Mouse (Mus musculus): ENCODE measurements around the gene Gm17604. TPM values are rescaled to one million over a fixed set of nuclear protein-coding genes. Genes with fewer than 3 reads are reported as not detected.

Gene Gm17604
- total RNA-seq, 1 experiment = not detected

GRCm38 (mm10) chrX:164978866-164979265, 25.8 kb downstream of the Gm17604 start:
- H3K27ac ChIP-seq (ENCODE audit: insufficient read depth, low read depth, low read length, poor library complexity, severe bottlenecking) = no peak overlapping the region
- no peak overlapping the region for H3K9ac ChIP-seq (ENCODE audit: insufficient read depth, low read depth, low read length, poor library complexity, severe bottlenecking)
- no peak for TF ChIP-seq HCFC1 (IDR thresholded peaks at IDR 0.05; ENCODE audit: borderline replicate concordance, insufficient read depth, low read length)
- no peak for TF ChIP-seq CHD2 (IDR thresholded peaks at IDR 0.05; ENCODE audit: low read depth, low read length)
- no peak for TF ChIP-seq MAFK (IDR thresholded peaks at IDR 0.05; ENCODE audit: insufficient read depth, low read depth, low read length)
- no peak for TF ChIP-seq ZC3H11A (IDR thresholded peaks at IDR 0.05; ENCODE audit: borderline replicate concordance, low read depth, low read length)
- H3K36me3 ChIP-seq (ENCODE audit: control insufficient read depth, insufficient read depth, low read length, poor library complexity, severe bottlenecking) = no peaks in the 10 kb centered on the region
- no peaks in the 10 kb centered on the region for H3K9me3 ChIP-seq (ENCODE audit: control insufficient read depth, insufficient read depth, low read depth, low read length)
- no peak overlapping the region for H3K4me3 ChIP-seq (ENCODE audit: insufficient read depth in 1 of 2, low read depth in 1 of 2, low read length in 2 of 2, poor library complexity in 1 of 2, severe bottlenecking in 1 of 2)
- no peaks in the 10 kb centered on the region for H3K4me1 ChIP-seq (ENCODE audit: control insufficient read depth in 2 of 2, insufficient read depth in 2 of 2, low read length in 2 of 2, poor library complexity in 1 of 2)
- DNase-seq (ENCODE audit: low read depth, low spot score) = no peak
- in situ Hi-C loops (cut with MboI; ENCODE audit: low sequenced_read_pairs in 2 of 2, unreplicated experiment in 2 of 2) = no loop called here

DNA sequence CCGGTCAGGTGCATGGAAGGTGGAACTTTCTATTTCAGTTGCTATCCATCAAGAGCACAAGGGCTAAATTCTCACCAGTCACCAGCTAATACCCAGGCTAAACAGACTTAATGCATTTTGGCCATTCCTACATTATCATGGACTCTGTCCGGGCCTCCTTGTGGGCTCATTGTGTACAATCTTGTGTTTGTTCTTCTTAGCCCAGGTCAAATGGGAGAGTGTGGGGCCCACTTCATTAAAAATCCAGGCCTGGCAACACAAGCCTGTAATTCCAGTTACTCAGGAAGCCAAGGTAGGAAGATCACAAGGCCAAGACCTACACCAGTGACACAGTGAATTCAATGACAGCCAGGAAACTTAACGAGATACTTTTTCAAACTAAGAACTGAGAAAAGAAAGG, 33.4 kb downstream of the Gm17604 start:
- H3K9me3 ChIP-seq (ENCODE audit: control insufficient read depth, insufficient read depth, low read depth, low read length) = no peaks in the 10 kb centered on the region
- no peak overlapping the region for H3K9ac ChIP-seq (ENCODE audit: insufficient read depth, low read depth, low read length, poor library complexity, severe bottlenecking)
- H3K4me1 ChIP-seq (ENCODE audit: control insufficient read depth in 2 of 2, insufficient read depth in 2 of 2, low read length in 2 of 2, poor library complexity in 1 of 2) = no peaks in the 10 kb centered on the region
- H3K27ac ChIP-seq (ENCODE audit: insufficient read depth, low read depth, low read length, poor library complexity, severe bottlenecking) = no peak overlapping the region
- in situ Hi-C loops (cut with MboI; ENCODE audit: low sequenced_read_pairs in 2 of 2, unreplicated experiment in 2 of 2) = no loop called here
- DNase-seq (ENCODE audit: low read depth, low spot score) = no peak
- H3K4me3 ChIP-seq (ENCODE audit: insufficient read depth in 1 of 2, low read depth in 1 of 2, low read length in 2 of 2, poor library complexity in 1 of 2, severe bottlenecking in 1 of 2) = no peak overlapping the region
- no peaks in the 10 kb centered on the region for H3K36me3 ChIP-seq (ENCODE audit: control insufficient read depth, insufficient read depth, low read length, poor library complexity, severe bottlenecking)
- TF ChIP-seq CHD2 (IDR thresholded peaks at IDR 0.05; ENCODE audit: low read depth, low read length) (no peak), MAFK (IDR thresholded peaks at IDR 0.05; ENCODE audit: insufficient read depth, low read depth, low read length) (no peak), ZC3H11A (IDR thresholded peaks at IDR 0.05; ENCODE audit: borderline replicate concordance, low read depth, low read length) (no peak), HCFC1 (IDR thresholded peaks at IDR 0.05; ENCODE audit: borderline replicate concordance, insufficient read depth, low read length) (no peak), ZNF384 (IDR thresholded peaks at IDR 0.05; ENCODE audit: low read depth, low read length) (no peak)

DNA sequence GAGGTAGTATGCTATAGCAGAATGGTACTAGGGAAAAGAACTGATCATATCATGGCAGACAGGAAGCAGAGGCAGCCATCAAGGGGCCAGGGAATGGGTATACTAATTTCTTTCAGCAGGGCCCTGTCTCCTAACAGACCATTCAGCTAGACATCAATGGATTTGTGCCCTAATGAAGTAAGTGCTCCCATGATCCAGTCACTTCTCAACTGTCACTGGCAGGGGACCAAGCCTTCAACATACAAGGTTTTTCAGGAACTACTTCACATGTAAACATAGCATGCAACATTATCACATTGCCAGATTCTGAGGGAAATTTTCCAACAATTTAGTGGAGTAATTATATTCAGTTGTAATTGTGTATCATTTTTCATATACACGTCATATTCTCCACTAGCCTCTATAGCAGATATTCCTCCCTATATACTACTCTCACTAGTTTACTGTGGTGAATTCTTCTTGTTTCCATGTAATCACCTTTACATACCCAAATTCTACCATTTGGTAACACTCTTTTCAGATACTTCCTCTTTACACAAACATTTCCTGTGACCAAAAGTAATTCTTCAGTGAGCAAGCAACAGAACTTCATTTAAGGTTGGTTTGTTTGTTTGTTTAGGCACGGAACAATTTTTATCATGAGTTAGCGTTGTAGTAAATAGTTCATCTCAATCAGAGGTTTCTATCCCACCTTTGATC, 38.7 kb downstream of the Gm17604 start:
- no peak overlapping the region for H3K4me3 ChIP-seq (ENCODE audit: insufficient read depth in 1 of 2, low read depth in 1 of 2, low read length in 2 of 2, poor library complexity in 1 of 2, severe bottlenecking in 1 of 2)
- H3K27ac ChIP-seq (ENCODE audit: insufficient read depth, low read depth, low read length, poor library complexity, severe bottlenecking) = no peak overlapping the region
- H3K36me3 ChIP-seq (ENCODE audit: control insufficient read depth, insufficient read depth, low read length, poor library complexity, severe bottlenecking) = no peaks in the 10 kb centered on the region
- no peak overlapping the region for H3K9ac ChIP-seq (ENCODE audit: insufficient read depth, low read depth, low read length, poor library complexity, severe bottlenecking)
- H3K4me1 ChIP-seq (ENCODE audit: control insufficient read depth in 2 of 2, insufficient read depth in 2 of 2, low read length in 2 of 2, poor library complexity in 1 of 2) = no peaks in the 10 kb centered on the region
- TF ChIP-seq CHD2 (IDR thresholded peaks at IDR 0.05; ENCODE audit: low read depth, low read length) = no peak
- no peak for TF ChIP-seq MAFK (IDR thresholded peaks at IDR 0.05; ENCODE audit: insufficient read depth, low read depth, low read length)
- TF ChIP-seq ZNF384 (IDR thresholded peaks at IDR 0.05; ENCODE audit: low read depth, low read length) = no peak
- no peak for TF ChIP-seq HCFC1 (IDR thresholded peaks at IDR 0.05; ENCODE audit: borderline replicate concordance, insufficient read depth, low read length)
- TF ChIP-seq ZC3H11A (IDR thresholded peaks at IDR 0.05; ENCODE audit: borderline replicate concordance, low read depth, low read length) = no peak
- H3K9me3 ChIP-seq (ENCODE audit: control insufficient read depth, insufficient read depth, low read depth, low read length) = no peaks in the 10 kb centered on the region
- in situ Hi-C loops (cut with MboI; ENCODE audit: low sequenced_read_pairs in 2 of 2, unreplicated experiment in 2 of 2) = no loop called here
- DNase-seq (ENCODE audit: low read depth, low spot score) = no peak

Other genes starting within 250 kb of the Gm17604 start
- gene Mospd2, start 24.5 kb downstream of the Gm17604 start, total RNA-seq (2012; rRNA removed) = 14.7 and 15.4 TPM in 2 replicates
- 8.1 and 11.6 TPM in 2 replicates for gene Fancb, start 24.2 kb downstream of the Gm17604 start, total RNA-seq (2012; rRNA removed)

Data from ES-E14 (cell line).